Mouse (Mus musculus): ENCODE measurements around the gene Pcsk4. TPM values are rescaled to one million over a fixed set of nuclear protein-coding genes. Genes with fewer than 3 reads are reported as not detected.

The Pcsk4 gene
- total RNA-seq, 2 experiments from 2014 or later, result 1.0 to 1.7 TPM

DNA sequence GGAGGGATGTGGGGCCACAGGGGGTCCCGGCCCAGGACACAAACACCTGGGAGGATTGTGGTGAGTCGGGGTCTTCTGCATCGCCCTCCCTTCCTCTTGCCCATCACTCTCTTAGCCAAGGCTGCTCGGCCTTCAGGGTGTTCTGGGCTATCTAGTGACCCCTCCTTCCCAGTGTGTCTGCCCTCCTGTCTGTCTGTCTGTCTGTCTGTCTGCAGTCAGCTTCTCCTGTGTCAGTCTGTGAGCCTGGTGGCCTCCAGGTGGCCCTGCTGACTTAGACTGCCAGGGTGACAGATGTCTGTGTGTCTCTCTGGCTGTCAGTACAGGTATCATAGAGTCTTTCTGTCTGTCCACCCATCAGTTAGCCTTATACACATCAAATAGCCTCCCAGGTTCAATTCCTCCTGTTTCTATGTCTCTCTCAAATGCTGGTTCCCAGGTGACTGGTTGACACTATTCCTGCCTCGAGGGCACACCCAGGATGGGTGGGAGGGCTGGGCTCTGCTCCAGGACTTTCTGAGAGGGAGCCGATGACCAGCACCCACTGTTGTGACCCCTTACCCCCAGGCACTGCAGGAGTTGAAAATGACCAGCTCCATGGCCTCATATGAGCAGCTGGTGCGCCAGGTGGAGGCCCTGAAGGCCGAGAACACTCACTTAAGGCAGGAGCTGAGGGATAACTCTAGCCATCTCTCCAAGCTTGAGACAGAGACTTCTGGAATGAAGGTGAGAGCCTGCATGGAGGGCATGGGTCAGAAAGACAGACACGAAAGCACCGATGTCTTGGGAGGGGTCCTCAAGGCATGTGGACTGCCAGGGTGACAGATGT lies 27.8 kb downstream of the Pcsk4 start:
- no peak for DNase-seq
- intact Hi-C loops (cut with DNase I), result no loop called here

DNA sequence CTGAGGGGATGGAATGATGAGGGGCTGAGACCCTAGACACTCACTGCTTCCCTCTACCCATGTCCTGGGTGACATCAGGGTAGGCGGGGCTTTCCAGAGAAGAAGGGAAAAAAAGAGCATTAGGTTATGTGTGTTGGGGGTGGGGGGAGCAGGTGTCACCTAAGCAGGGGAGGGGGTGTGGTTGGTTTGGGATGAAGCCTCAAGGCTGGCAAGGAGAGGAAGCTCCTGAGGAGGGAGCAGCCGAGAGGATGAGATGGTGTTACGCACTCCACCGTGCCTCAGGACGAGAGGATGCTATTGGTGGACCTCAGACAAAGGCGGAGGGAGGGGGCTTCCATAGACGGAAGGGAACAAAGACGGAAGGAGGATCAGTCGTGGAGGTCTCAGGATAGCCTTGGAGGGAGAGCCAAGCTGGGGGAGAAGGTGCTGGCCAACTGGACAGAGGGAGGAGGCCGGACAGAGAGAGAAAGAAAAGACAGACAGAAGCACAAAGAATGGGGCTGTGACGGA lies 28.6 kb downstream of the Pcsk4 start:
- intact Hi-C loops (cut with DNase I), result no loop called here
- DNase-seq, result no peak

DNA sequence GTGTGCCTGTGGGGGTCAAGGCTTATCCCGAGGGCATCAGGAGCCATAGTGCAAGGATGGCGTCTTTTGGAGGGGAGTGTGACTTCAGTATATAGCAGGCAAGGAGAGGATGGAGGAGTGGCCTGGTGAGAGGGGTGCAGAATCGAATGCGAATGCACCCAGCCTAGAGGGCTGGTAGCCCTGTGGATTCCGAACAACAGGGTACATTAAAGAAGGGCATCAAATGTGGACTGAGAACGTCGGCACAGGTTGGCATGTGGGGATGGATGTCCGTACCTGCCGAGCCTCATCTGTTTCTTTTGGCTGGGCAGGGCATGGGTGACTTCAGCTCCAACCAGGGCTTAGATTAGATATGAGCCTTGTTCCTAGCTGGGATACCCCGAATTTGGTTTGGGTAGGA lies 29.5 kb downstream of the Pcsk4 start:
- DNase-seq, result no peak
- intact Hi-C loops (cut with DNase I), result no loop called here

DNA sequence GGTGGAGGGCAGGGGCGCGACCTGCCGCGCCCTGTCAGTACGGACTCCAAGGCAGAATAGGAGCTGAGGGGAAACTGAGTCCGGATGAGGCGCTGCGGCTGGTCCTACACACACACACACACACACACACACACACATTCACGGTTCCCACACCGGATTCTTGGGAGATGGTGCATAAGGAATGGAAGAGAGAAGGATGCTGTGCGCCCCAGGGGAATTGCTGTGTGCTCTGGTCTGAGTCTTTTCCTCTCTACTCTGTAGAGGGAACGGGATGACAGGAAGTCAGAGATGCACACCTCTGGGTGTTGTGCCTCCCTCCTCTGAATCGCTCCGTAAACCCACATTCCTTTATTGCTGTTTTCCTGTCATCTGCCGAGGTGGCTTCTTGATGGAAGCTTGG lies 30.0 kb downstream of the Pcsk4 start:
- no peak for DNase-seq
- intact Hi-C loops (cut with DNase I), result no loop called here

DNA sequence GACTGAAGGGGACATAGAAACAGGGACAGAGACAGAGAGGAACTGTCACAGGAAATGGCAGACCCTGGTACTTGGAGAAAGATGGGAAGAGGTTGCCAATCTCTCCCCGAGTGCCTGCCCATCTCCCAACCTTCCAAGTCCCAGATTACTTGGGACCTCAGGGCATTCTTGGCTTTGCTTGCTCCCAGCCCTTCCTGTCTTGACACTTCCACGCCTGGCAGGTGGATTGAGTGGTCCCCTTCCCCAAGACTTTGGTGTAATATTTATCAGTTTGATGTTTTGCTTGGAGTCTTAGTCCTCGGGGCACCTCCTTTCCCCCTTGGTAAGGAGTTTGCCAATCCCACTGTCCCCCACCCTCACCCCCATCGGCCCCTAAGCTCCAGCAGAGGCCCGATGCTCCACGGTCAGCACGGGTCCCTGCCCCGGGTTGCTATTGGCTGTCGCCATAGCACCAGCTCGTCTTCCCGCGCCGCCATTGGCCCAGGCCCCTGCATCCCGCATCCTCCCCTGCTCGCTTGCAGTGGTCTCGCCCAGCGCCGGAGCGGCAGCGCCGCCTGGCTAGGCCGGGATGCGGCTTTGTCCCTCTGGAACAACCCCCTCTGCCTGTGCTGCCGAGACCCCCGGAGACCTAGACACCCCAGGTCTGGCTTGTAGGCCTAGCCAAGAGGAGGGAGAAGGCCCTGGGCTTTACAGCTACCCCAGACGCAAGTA lies 30.6 kb downstream of the Pcsk4 start:
- DNase-seq, result peak; percentile 62 to 73
- intact Hi-C loops (cut with DNase I), result no loop called here

DNA sequence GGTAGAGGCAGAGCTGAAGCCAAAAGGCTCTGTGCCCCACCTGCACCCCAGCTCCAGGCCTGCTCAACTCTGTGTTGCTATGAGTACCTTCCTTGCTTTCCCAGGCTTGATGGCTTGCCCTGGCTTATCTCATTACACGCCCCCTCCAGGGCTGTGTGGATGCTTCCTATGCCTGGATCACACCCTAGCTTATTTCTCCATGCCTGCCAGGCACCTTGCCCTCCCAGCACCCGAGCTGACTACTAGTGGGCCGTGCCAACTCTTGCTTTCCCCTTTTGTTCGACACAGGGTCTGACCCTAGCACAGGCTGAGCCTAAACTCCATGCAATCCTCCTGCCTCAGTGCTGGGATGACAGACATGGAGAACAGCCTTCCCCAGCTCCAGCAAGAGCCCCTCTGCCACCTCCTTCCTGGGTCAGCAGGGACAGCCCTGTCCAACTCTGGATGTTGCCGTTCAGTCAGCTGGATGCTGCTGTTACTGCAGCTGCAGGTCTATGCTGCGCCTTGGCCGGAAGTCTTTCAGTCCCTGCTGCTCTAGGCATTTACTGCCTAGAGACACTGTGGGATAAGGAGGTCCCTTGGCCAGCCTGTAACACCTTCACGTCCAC lies 31.7 kb downstream of the Pcsk4 start:
- no peak for DNase-seq
- intact Hi-C loops (cut with DNase I), result loop anchor here (2.0 kb wide), 1 partner anchor 21 kb away; no protein-coding TSS in a partner anchor

DNA sequence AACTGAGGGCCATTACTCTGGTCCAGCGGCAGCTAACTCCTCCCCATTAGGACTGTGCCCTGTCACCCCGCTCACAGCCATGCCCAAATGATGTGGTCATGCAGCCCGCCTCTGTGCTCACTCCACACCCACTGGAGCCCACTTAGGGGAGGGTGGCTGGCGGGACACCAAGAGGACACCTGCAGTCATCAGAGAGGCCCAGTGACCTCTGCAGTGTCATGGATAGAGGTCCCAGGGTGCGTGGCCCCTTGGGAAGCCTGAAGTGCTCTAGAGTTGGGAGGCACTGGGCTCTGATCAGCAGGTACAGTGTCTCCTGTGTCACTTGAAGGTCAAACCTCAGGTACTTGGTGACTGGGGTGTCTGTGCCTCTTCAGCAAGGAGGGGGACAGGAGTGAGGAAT lies 32.5 kb downstream of the Pcsk4 start:
- intact Hi-C loops (cut with DNase I), result loop anchor here (2.0 kb wide), 1 partner anchor 22 kb away; no protein-coding TSS in a partner anchor

DNA sequence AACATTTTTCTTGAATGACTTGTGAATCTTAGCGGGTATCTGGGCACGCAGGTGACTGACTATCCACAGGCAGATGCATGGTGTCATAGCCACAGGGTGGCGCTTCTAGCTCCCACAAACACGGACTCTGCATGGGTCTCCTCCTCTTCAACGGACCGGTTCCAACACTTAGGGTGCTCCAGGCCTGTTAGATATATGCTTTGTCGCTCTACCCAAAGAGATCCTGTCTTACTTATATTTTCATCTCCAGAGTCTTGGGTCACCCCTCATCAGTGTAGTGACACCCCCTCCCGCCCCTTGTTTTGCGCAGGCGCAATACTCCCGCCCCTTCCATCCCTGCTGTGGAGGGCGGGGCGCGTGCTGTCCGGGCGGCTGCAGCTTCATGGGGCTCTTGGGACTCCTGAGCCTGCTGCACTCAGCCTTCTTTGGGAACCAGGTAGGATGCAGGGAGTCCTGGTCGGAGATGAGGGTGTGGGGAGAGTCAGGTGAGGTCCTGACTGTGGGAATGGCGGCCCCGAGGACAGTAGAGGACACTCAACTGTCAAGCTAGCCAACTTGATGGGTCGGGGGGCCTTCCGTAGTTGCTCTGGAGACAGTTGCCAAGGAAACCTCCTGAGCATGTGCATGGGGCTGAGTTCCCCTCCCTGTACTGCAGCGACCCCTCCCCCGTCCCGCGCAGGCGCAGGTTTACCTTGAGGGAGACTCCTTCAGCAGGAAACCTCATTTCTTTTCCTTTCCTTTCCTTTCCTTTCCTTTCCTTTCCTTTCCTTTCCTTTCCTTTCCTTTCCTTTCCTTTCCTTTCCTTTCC lies 33.5 kb downstream of the Pcsk4 start, which contains the start of gene Apc2:
Gene Apc2 (plus strand): TSS at position 360 of the 808 bp plus-strand sequence.
- intact Hi-C loops (cut with DNase I), result loop anchor here (1.0 to 2.0 kb wide), 3 partner anchors 23 to 81 kb away; partner anchors contain the start of gene Adamtsl5
- peak; percentile 74 to 78 for DNase-seq

More for the DNA sequence above, 32.5 kb downstream of the Pcsk4 start:
- no peak for DNase-seq

DNA sequence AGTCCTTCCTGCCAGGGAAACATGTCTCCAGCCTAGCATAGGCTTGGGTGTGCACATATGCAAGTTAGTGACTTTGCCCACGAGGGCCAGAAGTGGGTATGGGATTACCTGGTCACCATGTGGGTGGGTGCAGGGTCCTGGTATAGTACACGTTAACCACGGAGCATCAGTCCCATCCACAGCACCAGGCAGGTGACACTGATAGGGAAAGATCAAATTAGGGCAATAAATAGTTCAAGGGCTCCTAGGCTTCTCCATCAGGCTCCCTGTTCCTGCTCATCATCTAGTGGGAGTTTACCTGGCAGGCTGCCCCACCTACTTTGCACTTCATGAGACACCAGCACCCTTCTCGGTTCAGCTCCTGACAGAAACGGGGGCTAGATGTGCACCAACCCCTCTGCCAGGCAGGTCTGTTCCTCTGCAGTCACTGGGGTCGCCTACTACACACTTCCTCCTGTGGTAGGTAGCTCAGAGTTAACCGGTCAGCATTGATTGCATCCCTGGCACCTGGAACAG lies 34.5 kb downstream of the Pcsk4 start:
- intact Hi-C loops (cut with DNase I), result loop anchor here (1.0 to 2.0 kb wide), 2 partner anchors 53 to 82 kb away; partner anchors contain the start of gene Adamtsl5
- no peak for DNase-seq

DNA sequence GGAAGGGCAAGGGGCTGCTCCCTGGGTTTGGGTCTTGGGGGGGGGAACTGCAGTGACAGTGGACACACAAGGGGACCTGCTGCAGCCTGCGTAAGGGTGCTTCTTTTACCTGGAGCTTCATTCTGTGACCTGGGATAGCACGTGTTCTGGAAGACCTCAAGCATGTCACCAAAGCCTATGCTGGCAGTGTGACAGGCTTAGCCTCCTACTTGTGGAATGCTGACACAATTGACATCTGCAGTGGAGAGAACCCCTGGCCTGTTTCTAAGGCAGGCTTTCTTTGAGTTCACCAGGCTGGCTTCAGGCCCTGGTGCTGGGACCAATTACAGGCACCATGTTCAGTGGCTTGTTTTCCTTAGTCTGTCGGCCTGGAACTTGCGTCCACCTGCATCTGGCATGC lies 35.0 kb downstream of the Pcsk4 start:
- DNase-seq, result no peak

DNA sequence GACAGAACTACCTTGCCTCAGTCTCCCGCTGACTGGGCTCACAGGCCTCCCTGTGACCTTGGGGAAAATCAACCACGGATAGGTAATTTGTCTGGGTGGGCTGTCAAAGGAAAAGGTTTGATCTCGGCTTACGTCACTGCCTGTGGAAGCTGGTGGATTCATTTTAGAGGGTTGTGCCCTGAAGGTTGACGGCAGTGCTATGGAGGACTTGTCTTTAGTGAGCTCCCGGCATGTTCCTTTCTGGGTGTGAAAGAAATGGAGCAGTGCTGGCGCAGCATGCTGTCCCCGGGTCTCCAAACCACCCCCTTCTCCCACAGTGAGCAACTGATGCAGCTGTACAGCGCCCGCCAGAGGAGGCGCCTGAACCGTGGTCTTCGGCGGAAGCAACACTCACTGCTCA lies 36.0 kb downstream of the Pcsk4 start:
- DNase-seq, result no peak
- intact Hi-C loops (cut with DNase I), result no loop called here

More for the DNA sequence above, 35.0 kb downstream of the Pcsk4 start:
- intact Hi-C loops (cut with DNase I), result loop anchor here (2.0 kb wide), 1 partner anchor 82 kb away; no protein-coding TSS in a partner anchor

DNA sequence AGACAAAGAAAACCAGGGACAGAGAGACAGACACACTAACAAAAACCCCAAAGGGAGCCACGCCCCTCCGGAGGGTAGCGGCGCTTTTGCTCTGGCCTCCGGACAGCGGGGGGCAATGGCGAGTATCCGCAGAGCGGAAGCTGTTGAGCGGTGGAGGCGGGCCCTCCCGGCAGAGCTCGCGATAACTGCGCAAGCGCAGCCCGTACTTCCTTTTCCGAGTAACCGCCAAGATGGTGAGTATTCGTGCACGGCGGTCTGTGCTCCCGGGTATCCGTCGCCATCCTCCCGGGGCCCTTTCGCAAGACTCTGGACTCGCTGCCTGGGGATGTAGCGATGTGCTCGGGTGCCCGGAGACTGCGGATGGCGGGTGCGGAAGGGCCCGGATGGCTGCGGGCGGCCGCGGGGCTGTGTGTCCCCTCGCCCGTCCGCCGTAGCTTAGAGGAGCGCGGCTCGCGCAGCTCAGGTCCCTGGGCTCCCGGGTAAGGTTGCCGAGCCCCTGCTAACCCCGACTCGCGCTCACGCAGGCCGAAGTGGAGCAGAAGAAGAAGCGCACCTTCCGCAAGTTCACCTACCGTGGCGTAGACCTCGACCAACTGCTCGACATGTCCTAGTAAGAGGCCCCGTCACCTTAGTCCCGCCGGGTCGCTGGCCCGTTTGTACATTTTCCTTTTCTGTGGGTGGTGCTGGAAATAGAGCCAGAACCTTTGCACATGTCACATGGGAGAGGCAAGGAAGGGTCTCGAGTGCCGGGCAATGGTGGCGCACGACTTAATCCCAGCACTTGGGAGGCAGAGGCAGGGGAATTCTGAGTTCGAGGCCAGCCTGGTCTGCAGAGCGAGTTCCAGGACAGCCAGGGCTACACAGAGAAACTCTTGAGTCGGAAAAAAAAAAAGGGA lies 36.8 kb downstream of the Pcsk4 start, which contains the start of gene Rps15:
Gene Rps15 (plus strand): TSS at position 203 of the 896 bp plus-strand sequence.
- intact Hi-C loops (cut with DNase I), result no loop called here
- peak; percentile 94 to 96 for DNase-seq

DNA sequence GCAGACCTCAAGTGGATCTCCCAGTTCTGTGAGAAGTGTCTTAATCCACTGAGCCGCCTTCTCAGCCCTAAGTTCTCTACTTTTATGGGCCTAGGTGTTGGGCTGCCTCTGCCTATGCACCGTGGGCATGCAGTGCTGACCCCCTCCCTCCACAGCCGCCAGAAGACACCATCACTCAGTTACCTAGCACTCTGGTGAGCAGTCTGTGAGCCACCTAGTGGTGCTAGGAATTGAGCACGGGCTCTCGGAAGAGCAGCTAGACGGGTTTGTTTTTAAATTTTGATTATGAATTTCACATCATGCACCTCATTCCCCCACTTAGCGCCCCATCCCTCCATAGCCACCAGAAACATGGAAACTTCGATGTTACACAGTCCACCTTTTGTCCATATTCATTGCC lies 40.6 kb downstream of the Pcsk4 start:
- DNase-seq, result no peak
- intact Hi-C loops (cut with DNase I), result no loop called here

DNA sequence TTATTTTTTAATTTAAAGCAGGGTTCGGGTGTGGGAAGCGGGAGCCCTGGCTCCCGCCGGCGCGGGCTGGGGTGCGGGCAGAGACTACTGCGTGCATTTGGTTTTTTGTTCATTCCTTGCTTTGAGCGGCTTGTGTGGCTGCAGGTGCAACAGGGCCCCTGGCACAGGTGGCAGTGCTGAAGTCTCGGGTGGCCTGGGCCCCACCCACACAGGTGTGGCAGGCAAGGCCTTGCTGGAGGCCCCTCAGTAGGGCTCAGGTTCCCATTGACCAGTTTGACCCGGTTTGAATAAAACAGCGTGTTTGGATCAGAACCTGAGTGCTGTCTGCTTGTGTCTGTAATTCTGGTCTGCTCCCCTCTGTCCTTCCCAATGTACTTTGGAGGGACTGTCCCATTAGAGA lies 41.2 kb downstream of the Pcsk4 start:
- no peak for DNase-seq
- intact Hi-C loops (cut with DNase I), result no loop called here

DNA sequence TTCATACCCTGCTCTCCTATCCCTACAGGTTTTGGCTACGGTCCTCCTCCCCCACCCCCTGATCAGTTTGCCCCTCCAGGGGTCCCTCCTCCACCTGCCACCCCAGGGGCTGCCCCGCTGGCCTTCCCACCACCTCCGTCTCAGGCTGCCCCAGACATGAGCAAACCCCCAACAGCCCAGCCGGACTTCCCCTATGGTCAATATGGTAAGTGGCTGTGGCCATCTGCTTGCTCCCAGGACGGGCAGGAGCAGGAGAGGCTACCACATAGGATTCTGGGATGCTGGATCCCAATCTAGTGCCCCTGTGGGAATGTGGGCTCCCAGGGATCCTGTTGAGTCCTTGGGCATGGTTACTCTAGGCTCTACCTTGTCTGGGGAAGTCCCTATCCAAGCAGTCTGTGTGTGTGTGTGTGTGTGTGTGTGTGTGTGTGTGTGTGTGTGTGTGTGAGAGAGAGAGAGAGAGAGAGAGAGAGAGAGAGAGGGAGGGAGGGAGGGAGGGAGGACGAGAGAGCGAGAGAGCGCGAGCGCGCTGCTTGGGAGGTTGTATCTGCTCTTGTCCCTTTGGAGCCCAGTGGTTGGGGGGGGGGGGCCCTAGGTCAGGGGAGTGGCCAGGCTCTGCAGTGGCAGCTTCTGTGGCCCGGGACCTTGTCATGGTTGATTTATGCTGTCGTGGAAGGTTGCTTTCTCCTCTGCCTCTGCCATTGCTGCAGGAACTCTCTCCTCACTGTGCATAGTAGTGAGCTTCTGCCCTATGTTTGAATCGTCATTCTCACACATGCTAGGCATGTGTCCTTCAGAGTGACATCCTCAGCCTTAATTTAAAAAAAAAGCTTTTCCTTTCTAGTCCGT lies 43.9 kb downstream of the Pcsk4 start:
- DNase-seq, result no peak

DNA sequence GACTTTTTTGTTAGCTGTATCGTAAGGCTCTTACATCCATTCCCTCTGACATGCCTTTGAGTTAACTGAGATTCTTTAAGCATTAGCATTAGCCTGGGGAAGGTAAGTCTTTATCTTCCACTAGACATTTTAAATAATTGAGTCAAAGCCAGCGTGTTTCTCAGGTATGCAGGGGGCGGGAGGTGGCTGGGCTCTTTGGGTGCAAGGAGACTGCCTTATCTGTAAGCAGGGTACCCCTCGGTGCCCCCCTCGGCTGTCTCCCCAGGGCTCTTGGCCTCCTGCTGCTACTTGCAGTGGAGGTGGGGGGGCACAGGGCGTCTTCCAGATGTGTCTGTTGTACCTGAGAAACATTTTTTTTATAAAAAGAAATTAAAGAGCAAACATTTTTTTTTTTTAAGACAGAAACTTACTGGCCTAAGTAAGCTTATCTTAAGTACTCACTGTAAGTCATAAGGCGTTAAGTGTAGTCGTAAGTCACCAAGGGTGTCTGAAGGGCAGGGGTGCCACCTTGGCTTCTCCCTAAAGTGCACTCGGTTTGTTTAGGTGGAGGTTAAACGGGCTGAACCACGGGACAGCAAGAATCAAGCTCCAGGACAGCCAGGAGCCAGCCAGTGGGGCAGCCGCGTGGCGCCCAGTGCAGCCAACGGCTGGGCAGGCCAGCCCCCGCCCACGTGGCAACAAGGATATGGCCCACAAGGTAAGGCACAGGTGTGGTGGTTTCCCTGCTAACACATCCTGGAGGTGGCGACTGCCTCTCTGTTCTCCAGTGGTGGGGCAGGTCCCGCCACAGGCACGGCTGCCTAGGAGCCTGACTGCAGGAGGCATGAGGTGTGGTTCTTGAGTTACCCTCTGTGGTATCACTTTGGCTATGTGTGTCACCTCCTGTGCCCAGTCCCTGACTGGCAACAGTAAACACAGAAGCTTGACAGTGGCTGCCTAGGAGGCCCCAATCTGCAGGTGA lies 46.5 kb downstream of the Pcsk4 start:
- intact Hi-C loops (cut with DNase I), result no loop called here
- no peak for DNase-seq

More for the DNA sequence above, 43.9 kb downstream of the Pcsk4 start:
- intact Hi-C loops (cut with DNase I), result no loop called here

All from heart, postnatal 14 days (tissue).